Comparison of ENCODE assay signal across 8 mouse cellular contexts in the genomic region with DNA sequence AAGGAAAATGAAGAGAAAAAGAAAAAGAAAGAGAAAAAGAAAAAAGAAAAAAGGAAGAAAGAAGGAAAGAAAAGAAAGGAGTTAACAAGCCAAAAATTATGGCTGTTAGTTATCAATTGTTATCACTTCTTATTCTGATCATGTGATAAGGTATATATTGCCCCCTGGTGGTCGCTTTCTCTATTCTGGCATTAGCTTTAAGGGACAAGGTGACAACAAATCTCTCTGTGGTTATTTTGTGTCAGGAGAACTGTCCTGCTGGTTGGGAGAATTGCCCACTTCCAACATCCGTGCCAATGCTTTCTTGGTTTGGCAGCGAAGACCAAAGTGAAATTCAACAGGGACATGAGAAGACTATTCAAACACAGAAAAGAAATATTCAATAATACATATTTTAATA. TPM values are rescaled to one million over a fixed set of nuclear protein-coding genes. Genes with fewer than 3 reads are reported as not detected.
DNase-seq lines count a peak whose midpoint lies in the region; ATAC-seq and TF ChIP-seq lines count a peak whose summit lies in the region.

No protein-coding gene starts in this region.

- intact Hi-C loops in heart, adult 2 months (cut with DNase I) = loop anchor here (1.0 to 2.0 kb wide), 2 partner anchors 93 to 121 kb away; no protein-coding TSS in a partner anchor
- intact Hi-C loops in heart, postnatal 25 days (cut with DNase I) = loop anchor here (1.0 to 5.0 kb wide), 2 partner anchors 95 to 121 kb away; no protein-coding TSS in a partner anchor

- H3K9ac ChIP-seq in heart, adult 2 months (ENCODE audit: low read depth, low read length) = no peak overlapping the region
- no peak overlapping the region for H3K9ac ChIP-seq in hindbrain, postnatal 0 days (replicated peaks; ENCODE audit: low read length)

- no peak overlapping the region for H3K4me2 ChIP-seq in hindbrain, postnatal 0 days (ENCODE audit: low read depth, low read length)
- H3K4me2 ChIP-seq in myocyte (ENCODE audit: low read depth) = no peak overlapping the region

- no peak overlapping the region for H3K4me3 ChIP-seq in heart, adult 2 months
- no peak overlapping the region for H3K4me3 ChIP-seq in hindbrain, postnatal 0 days (ENCODE audit: low read length)
- H3K4me3 ChIP-seq in myocyte = no peak overlapping the region

- H3K79me2 ChIP-seq in heart, adult 2 months (replicated peaks; ENCODE audit: control insufficient read depth, insufficient read depth, low read length) = no peaks in the 10 kb centered on the region
- H3K79me2 ChIP-seq in myocyte (ENCODE audit: control insufficient read depth, insufficient read depth) = no peaks in the 10 kb centered on the region

- DNase-seq in heart, adult 2 months = peak; percentile 21 to 22
- no peak for DNase-seq in heart, postnatal 25 days (ENCODE audit: low spot score)
- DNase-seq in urinary bladder, postnatal 14 days (ENCODE audit: low spot score) = peak; percentile 48
- DNase-seq in urinary bladder, postnatal 10 days (ENCODE audit: low spot score) = no peak
- DNase-seq in cerebellum, adult 9-11 months = peak; percentile 95
- DNase-seq in hindbrain, postnatal 0 days (ENCODE audit: low spot score) = peak; percentile 74
- DNase-seq in urinary bladder, adult 2 months (ENCODE audit: low spot score) = no peak

- H3K27me3 ChIP-seq in heart, adult 2 months (ENCODE audit: control insufficient read depth, insufficient read depth, low read length) = no peaks in the 10 kb centered on the region
- no peaks in the 10 kb centered on the region for H3K27me3 ChIP-seq in hindbrain, postnatal 0 days (ENCODE audit: insufficient read depth, low read length)
- H3K27me3 ChIP-seq in myocyte (ENCODE audit: control insufficient read depth, insufficient read depth, insufficient read length) = no peaks in the 10 kb centered on the region

- no peak overlapping the region for H3K27ac ChIP-seq in heart, adult 2 months
- no peak overlapping the region for H3K27ac ChIP-seq in hindbrain, postnatal 0 days

- TF ChIP-seq CTCF in heart, adult 2 months (IDR thresholded peaks at IDR 0.05) = peak; percentile 80
- TF ChIP-seq CTCF in hindbrain, postnatal 0 days (IDR thresholded peaks at IDR 0.05; ENCODE audit: low read depth) = peak; percentile 46

- H3ac ChIP-seq in myocyte (ENCODE audit: control insufficient read depth, insufficient read length) = no peak overlapping the region

- 34% methylated on average over 3 of the region's 3 CpGs for WGBS in heart, adult 2 months
- 36% methylated on average over 3 of the region's 3 CpGs for WGBS in hindbrain, postnatal 0 days

- no peaks in the 10 kb centered on the region; the same call in 1 of the 2 replicates for H3K4me1 ChIP-seq in heart, adult 2 months (ENCODE audit: control insufficient read depth, insufficient read depth, low read length)
- H3K4me1 ChIP-seq in hindbrain, postnatal 0 days (ENCODE audit: insufficient read depth, low read length) = no peaks in the 10 kb centered on the region

- no peak for TF ChIP-seq EP300 in heart, adult 2 months (IDR thresholded peaks at IDR 0.05; ENCODE audit: insufficient read depth, low read depth, low read length)

- no peak for ATAC-seq in hindbrain, postnatal 0 days

- H3K36me3 ChIP-seq in heart, adult 2 months (ENCODE audit: control insufficient read depth, insufficient read depth, low read length) = no peaks in the 10 kb centered on the region
- H3K36me3 ChIP-seq in hindbrain, postnatal 0 days (ENCODE audit: insufficient read depth, low read length) = no peaks in the 10 kb centered on the region
- H3K36me3 ChIP-seq in myocyte (ENCODE audit: control insufficient read depth, insufficient read depth) = no peaks in the 10 kb centered on the region

- TF ChIP-seq POLR2A in heart, adult 2 months (IDR thresholded peaks at IDR 0.05; ENCODE audit: insufficient read depth, low read depth, low read length) = no peak
- no peak for TF ChIP-seq POLR2A in myocyte (IDR thresholded peaks at IDR 0.05; ENCODE audit: insufficient read length, low read depth)

- H3K9me3 ChIP-seq in hindbrain, postnatal 0 days (ENCODE audit: low read length) = no peaks in the 10 kb centered on the region

TF ChIP-seq in myocyte, 11 proteins besides CTCF, POLR2A, EP300 and RAD21:
- TF ChIP-seq CEBPB (IDR thresholded peaks at IDR 0.05; ENCODE audit: insufficient read depth, poor library complexity, severe bottlenecking) (no peak), POLR2AphosphoS2 (IDR thresholded peaks at IDR 0.05; ENCODE audit: insufficient read length, low read depth) (no peak), MAX (IDR thresholded peaks at IDR 0.05; ENCODE audit: low read depth) (no peak), USF1 (IDR thresholded peaks at IDR 0.05; ENCODE audit: low read depth) (peak; percentile 43), TCF3 (IDR thresholded peaks at IDR 0.05; ENCODE audit: insufficient read length, low read depth) (no peak), TCF12 (IDR thresholded peaks at IDR 0.05; ENCODE audit: insufficient read depth, poor library complexity, severe bottlenecking) (no peak), MYOD1 (IDR thresholded peaks at IDR 0.05; ENCODE audit: control insufficient read depth in 1 of 3, insufficient read length in 2 of 3, low read depth in 2 of 3) (no peak), MYOG (IDR thresholded peaks at IDR 0.05; ENCODE audit: control insufficient read depth in 1 of 3, insufficient read depth in 1 of 3, insufficient read length in 2 of 3, low read depth in 2 of 3) (no peak)
TF ChIP-seq in myocyte: peak in this region for 1.

RNA-seq across cellular contexts. Expression of gene Gls, which starts 34.6 kb away (rescaled TPM):
- 10 to 100 TPM; 79.5 to 90.0 TPM for total RNA-seq in heart, adult 2 months (2021)
- polyA plus RNA-seq in heart, adult 2 months (2012; rRNA removed) = 15.7 and 28.8 TPM in 2 replicates
- 100 to 1,000 TPM in 1 of 2 experiments, 10 to 100 TPM in 1; 80.4 to 106 TPM for total RNA-seq in heart, postnatal 25 days (2021)
- total RNA-seq in hindbrain, postnatal 0 days (2014; rRNA removed) = 134 and 152 TPM in 2 replicates
- polyA plus RNA-seq in hindbrain, postnatal 0 days (2015; fragmentation: Nextera tagmentation; extraction: Ambion mirVana) = 24.7 and 25.7 TPM in 2 replicates
- 15.1 TPM for polyA plus RNA-seq in myocyte (2012; fragmentation: generic; extraction: Trizol)
- polyA plus RNA-seq in urinary bladder, adult 2 months (2012; rRNA removed) = 86.2 and 114 TPM in 2 replicates

Comparison
In these comparisons a context has a peak if more than half of its experiments do, and no peak if none do; other contexts are left out.
1. DNase-seq: peak in heart, adult 2 months (2 of 2), urinary bladder, postnatal 14 days (single experiment), cerebellum, adult 9-11 months (single experiment) and hindbrain, postnatal 0 days (single experiment); none in heart, postnatal 25 days (single experiment), urinary bladder, postnatal 10 days (single experiment) and urinary bladder, adult 2 months (single experiment).